Mouse (Mus musculus): ENCODE results near the gene Slc26a5. TPM values are rescaled to one million over a fixed set of nuclear protein-coding genes. Genes with fewer than 3 reads are reported as not detected.

Slc26a5 gene
- polyA plus RNA-seq, 1 experiment from 2014 or later, result 0.30 TPM

DNA sequence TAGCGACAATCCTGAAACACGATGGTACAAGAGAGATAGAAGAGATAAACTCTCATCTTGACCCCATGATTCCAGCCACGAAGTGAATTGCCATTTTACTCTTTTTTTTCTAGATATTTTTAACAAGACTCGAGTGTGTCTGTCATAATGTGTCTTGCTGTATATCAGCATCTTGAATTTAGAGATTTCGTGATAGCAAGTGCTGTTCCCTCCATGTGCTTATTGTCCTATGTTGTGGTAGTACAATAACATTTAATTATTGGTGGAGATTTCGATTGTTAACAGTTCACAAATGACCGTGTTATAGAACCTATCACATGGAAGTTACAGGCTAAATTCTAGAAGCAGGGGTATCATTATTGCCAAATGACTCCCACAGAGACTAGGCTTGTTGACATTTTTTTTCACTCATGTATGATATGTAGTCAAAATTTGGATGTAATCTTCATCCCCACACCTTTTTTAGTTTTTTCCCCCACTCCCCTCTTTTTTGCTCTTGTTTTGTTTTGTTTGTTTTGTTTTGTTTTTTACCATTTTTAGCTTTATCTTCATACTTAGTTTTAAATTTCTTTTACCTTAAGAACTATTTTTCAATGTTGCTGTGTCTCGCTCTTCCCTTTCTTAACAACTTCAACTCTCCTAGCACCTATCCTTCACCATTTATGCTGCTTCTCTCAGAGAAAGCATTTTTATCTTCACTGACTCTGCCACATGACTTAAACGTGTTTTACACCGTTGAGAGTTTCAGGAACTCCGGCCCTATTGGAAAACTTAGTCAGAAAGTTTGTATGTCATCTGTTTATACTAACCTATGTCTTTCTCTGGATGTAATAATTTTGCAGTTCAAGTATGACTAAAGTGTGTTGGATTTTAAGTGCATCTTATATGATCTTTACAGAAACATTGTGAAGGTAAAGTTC is 78.0 kb downstream of the Slc26a5 start:
- H3K4me2 ChIP-seq, result peak overlapping the region; percentile 68
- H3K9ac ChIP-seq, result peak overlapping the region; percentile 81
- H3K27me3 ChIP-seq (ENCODE audit: insufficient read depth, low read length), result no peaks in the 10 kb centered on the region
- DNase-seq (no peak), ATAC-seq (ENCODE audit: insufficient read depth) (no peak)
- no peak for TF ChIP-seq CTCF (IDR thresholded peaks at IDR 0.05; ENCODE audit: low read depth)
- H3K9me3 ChIP-seq (ENCODE audit: low read depth, low read length), result no peaks in the 10 kb centered on the region
- no peaks in the 10 kb centered on the region for H3K4me1 ChIP-seq (ENCODE audit: insufficient read depth)
- H3K4me3 ChIP-seq (ENCODE audit: low read depth, low read length), result peak overlapping the region; percentile 76
- peaks cover 8% of the 10 kb centered on the region for H3K36me3 ChIP-seq (ENCODE audit: insufficient read depth)
- 33% methylated on average over 11 of the region's 11 CpGs for WGBS
- H3K27ac ChIP-seq (ENCODE audit: low read depth), result no peak overlapping the region; the same call in 1 of the 2 replicates

GRCm38 (mm10) chr5:21786258-21787185 is 78.9 kb downstream of the Slc26a5 start:
- Histone ChIP-seq H3K4me1 (ENCODE audit: insufficient read depth) (no peaks in the 10 kb centered on the region), H3K9me3 (ENCODE audit: low read depth, low read length) (no peaks in the 10 kb centered on the region), H3K27me3 (ENCODE audit: insufficient read depth, low read length) (no peaks in the 10 kb centered on the region), H3K36me3 (ENCODE audit: insufficient read depth) (peaks cover 14% of the 10 kb centered on the region), H3K27ac (ENCODE audit: low read depth) (peak overlapping the region; percentile 84), H3K4me2 (peak overlapping the region; percentile 68), H3K9ac (peak overlapping the region; percentile 81), H3K4me3 (ENCODE audit: low read depth, low read length) (peak overlapping the region; percentile 76)
- DNase-seq, result peak; percentile 95
- WGBS, result 2% methylated on average over 49 of the region's 51 CpGs
- TF ChIP-seq CTCF (IDR thresholded peaks at IDR 0.05; ENCODE audit: low read depth), result no peak
- ATAC-seq (ENCODE audit: insufficient read depth), result peak; percentile 88

DNA sequence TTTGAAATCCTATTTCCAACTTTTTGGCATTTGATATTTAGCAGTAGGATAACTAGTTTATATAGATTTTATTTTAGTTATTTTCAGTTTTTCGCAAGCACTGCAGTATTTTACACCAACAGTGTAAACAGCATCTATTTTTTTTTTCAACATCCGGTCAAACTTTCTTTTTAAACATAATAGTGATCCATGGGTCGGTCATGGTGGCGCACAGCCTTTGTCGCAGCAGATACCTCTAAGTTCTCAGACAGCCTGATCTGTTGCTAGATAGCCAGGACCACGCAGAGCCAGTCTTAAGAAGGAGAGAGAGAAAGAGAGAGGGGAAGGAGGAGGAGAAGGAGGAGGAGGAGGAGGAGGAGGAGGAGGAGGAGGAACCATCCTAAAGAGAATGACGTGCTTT is 79.6 kb downstream of the Slc26a5 start:
- no peak for TF ChIP-seq CTCF (IDR thresholded peaks at IDR 0.05; ENCODE audit: low read depth)
- H3K27ac ChIP-seq (ENCODE audit: low read depth), result no peak overlapping the region
- no peak overlapping the region for H3K9ac ChIP-seq
- H3K4me3 ChIP-seq (ENCODE audit: low read depth, low read length), result no peak overlapping the region; the same call in 1 of the 2 replicates
- H3K9me3 ChIP-seq (ENCODE audit: low read depth, low read length), result no peaks in the 10 kb centered on the region
- DNase-seq (no peak), ATAC-seq (ENCODE audit: insufficient read depth) (no peak)
- 74% methylated on average over 7 of the region's 7 CpGs for WGBS
- H3K4me1 ChIP-seq (ENCODE audit: insufficient read depth), result no peaks in the 10 kb centered on the region
- H3K36me3 ChIP-seq (ENCODE audit: insufficient read depth), result peaks cover 22% of the 10 kb centered on the region
- H3K27me3 ChIP-seq (ENCODE audit: insufficient read depth, low read length), result no peaks in the 10 kb centered on the region
- H3K4me2 ChIP-seq, result peak overlapping the region; percentile 93

DNA sequence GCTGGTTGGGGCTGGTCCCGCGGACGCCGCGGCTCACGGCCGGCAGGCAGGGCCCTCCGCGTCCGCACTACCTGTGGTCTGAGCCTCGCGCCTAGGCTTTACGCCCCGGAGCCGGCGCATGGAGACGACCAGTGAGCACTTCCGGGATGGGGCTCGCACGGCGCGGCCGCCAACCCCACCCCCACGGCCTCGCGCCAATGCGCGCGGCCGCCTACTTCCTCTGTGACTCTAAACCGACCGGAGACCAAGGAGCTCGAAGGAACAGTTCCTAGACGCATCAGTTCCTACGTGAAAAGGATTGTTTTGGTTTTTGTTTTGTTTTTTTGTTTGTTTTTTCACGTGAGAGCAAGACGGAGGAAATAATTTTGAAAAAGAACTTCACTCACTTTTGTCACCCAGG is 80.4 kb downstream of the Slc26a5 start, which contains the start of the genes Dnajc2 and Psmc2:
Gene Dnajc2, minus strand, starts transcription at position 199 of the 400 bp plus-strand sequence.
Gene Psmc2, plus strand, starts transcription at position 231 of the 400 bp plus-strand sequence.
- TF ChIP-seq CTCF (IDR thresholded peaks at IDR 0.05; ENCODE audit: low read depth), result no peak
- H3K9me3 ChIP-seq (ENCODE audit: low read depth, low read length), result no peaks in the 10 kb centered on the region
- H3K4me2 ChIP-seq, result peak within 1 kb of the TSS; percentile 93
- H3K4me3 ChIP-seq (ENCODE audit: low read depth, low read length), result peak within 1 kb of the TSS; percentile 90
- peaks cover 29% of the 10 kb centered on the region for H3K36me3 ChIP-seq (ENCODE audit: insufficient read depth)
- under 1% methylated on average over 37 of the region's 37 CpGs for WGBS
- H3K9ac ChIP-seq, result peak within 1 kb of the TSS; percentile 81
- H3K27ac ChIP-seq (ENCODE audit: low read depth), result peak within 1 kb of the TSS; percentile 84
- H3K27me3 ChIP-seq (ENCODE audit: insufficient read depth, low read length), result no peaks in the 10 kb centered on the region
- ATAC-seq (ENCODE audit: insufficient read depth), result peak; percentile 94
- DNase-seq, result peak; percentile 95
- H3K4me1 ChIP-seq (ENCODE audit: insufficient read depth), result no peaks in the 10 kb centered on the region

GRCm38 (mm10) chr5:21784161-21785052 is 81.0 kb downstream of the Slc26a5 start:
- no peaks in the 10 kb centered on the region for H3K4me1 ChIP-seq (ENCODE audit: insufficient read depth)
- H3K36me3 ChIP-seq (ENCODE audit: insufficient read depth), result peaks cover 34% of the 10 kb centered on the region
- peak; percentile 46 for DNase-seq
- peak overlapping the region; percentile 90 for H3K4me3 ChIP-seq (ENCODE audit: low read depth, low read length)
- H3K9ac ChIP-seq, result peak overlapping the region; percentile 73
- WGBS, result under 1% methylated on average over 46 of the region's 51 CpGs
- ATAC-seq (ENCODE audit: insufficient read depth), result peak; percentile 67
- H3K4me2 ChIP-seq, result peak overlapping the region; percentile 93
- H3K9me3 ChIP-seq (ENCODE audit: low read depth, low read length), result no peaks in the 10 kb centered on the region
- peak overlapping the region; percentile 69 for H3K27ac ChIP-seq (ENCODE audit: low read depth)
- TF ChIP-seq CTCF (IDR thresholded peaks at IDR 0.05; ENCODE audit: low read depth), result no peak
- H3K27me3 ChIP-seq (ENCODE audit: insufficient read depth, low read length), result no peaks in the 10 kb centered on the region

GRCm38 (mm10) chr5:21776491-21776890 is 88.9 kb downstream of the Slc26a5 start:
- TF ChIP-seq CTCF (IDR thresholded peaks at IDR 0.05; ENCODE audit: low read depth), result no peak
- WGBS, result 93% methylated on average over 6 of the region's 6 CpGs

More at GRCm38 (mm10) chr5:21776491-21776890, 88.9 kb downstream of the Slc26a5 start:
- DNase-seq, result no peak
- Histone ChIP-seq H3K9me3 (ENCODE audit: low read depth, low read length) (no peaks in the 10 kb centered on the region), H3K27me3 (ENCODE audit: insufficient read depth, low read length) (no peaks in the 10 kb centered on the region), H3K36me3 (ENCODE audit: insufficient read depth) (peaks cover 64% of the 10 kb centered on the region), H3K27ac (ENCODE audit: low read depth) (no peak overlapping the region), H3K4me1 (ENCODE audit: insufficient read depth) (no peaks in the 10 kb centered on the region), H3K4me3 (ENCODE audit: low read depth, low read length) (no peak overlapping the region), H3K4me2 (no peak overlapping the region), H3K9ac (no peak overlapping the region)
- no peak for ATAC-seq (ENCODE audit: insufficient read depth)
